Mouse (Mus musculus) heart, postnatal 0 days (tissue): ENCODE data around the gene Dnajc14. TPM values are rescaled to one million over a fixed set of nuclear protein-coding genes. Genes with fewer than 3 reads are reported as not detected.

Experiments used
- ATAC-seq: fragments of 200-750 bp; cut with Nextera tagmentation; 2 replicates; pipeline ENCODE4 v1.8.0; 2017; ENCODE audit warnings: low read depth, moderate number of reproducible peaks, moderate library complexity; ENCODE audit not compliant: insufficient read depth
- DNase-seq: peaks from one replicate; pipeline ENCODE4 v3.0.0-alpha.2; 2016; ENCODE audit warnings: low spot score
- H3K27ac ChIP-seq: fragments of 300-500 bp; sonication (generic); 2 replicates; pipeline ENCODE4 v1.5.1; 2014; ENCODE audit warnings: low read depth, mild to moderate bottlenecking
- H3K27me3 ChIP-seq: fragments of 300-500 bp; sonication (generic); 2 replicates; pipeline ENCODE4 v1.6.1; 2014; ENCODE audit warnings: low read length, mixed read lengths; ENCODE audit not compliant: control insufficient read depth, insufficient read depth
- H3K36me3 ChIP-seq: fragments of 300-500 bp; sonication (generic); replicated peaks from 2 replicates; pipeline ENCODE4 v1.6.1; 2014; ENCODE audit warnings: low read length, mixed read lengths; ENCODE audit not compliant: control insufficient read depth, insufficient read depth
- H3K4me1 ChIP-seq: fragments of 300-500 bp; sonication (generic); 2 replicates; pipeline ENCODE4 v1.6.1; 2014; ENCODE audit warnings: antibody characterized with exemption; ENCODE audit not compliant: control insufficient read depth, insufficient read depth
- H3K4me2 ChIP-seq: fragments of 300-500 bp; sonication (generic); 2 replicates; pipeline ENCODE4 v1.6.1; 2014; ENCODE audit warnings: low read depth, mild to moderate bottlenecking, low read length, moderate library complexity
- H3K4me3 ChIP-seq: fragments of 300-500 bp; sonication (generic); 2 replicates; pipeline ENCODE4 v1.5.1; 2014; ENCODE audit warnings: low read depth, low read length
- H3K9ac ChIP-seq: fragments of 300-500 bp; sonication (generic); replicated peaks from 2 replicates; pipeline ENCODE4 v1.6.1; 2014; ENCODE audit warnings: low read depth, low read length, mixed read lengths
- H3K9me3 ChIP-seq: fragments of 300-500 bp; sonication (generic); replicated peaks from 2 replicates; pipeline ENCODE4 v1.6.1; 2016; ENCODE audit warnings: low read length; ENCODE audit not compliant: control insufficient read depth
- CTCF ChIP-seq: IDR thresholded peaks from 2 replicates; pipeline ENCODE4 v1.5.1; 2016; ENCODE audit warnings: antibody characterized with exemption, control low read depth, low read depth
- EP300 ChIP-seq: IDR thresholded peaks from 2 replicates; pipeline ENCODE4 v1.6.1; 2016; ENCODE audit warnings: antibody characterized with exemption, low read depth
- WGBS: fragments of 180-500 bp; shearing (Covaris S2); extraction: QIAGEN DNeasy Blood & Tissue Kit; methylation state at CpG from one replicate; pipeline ENCODE4 v1.1.7; 2014; 5-methylcytosine and 5-hydroxymethylcytosine counted together
- polyA plus RNA-seq: library from polyadenylated mRNA; unstranded; fragments of >200 nt; fragmentation: Nextera tagmentation; extraction: Ambion mirVana; gene quantifications from 2 replicates; pipeline ENCODE4 v1.2.1, GENCODE M21; 2015
- total RNA-seq: library from RNA; depleted of rRNA; stranded (reverse); fragments of >200 nt; gene quantifications from 2 replicates; pipeline ENCODE4 v1.2.3, GENCODE M21; 2014; ENCODE audit warnings: low replicate concordance

Dnajc14 gene
- total and polyA plus RNA-seq, 2 experiments from 2014 or later: 29.7 to 29.8 TPM

- ATAC-seq: no peak
- DNase-seq: no peak
Observed at GRCm38 (mm10) chr10:128798676-128799075, 5.2 kb upstream of the Dnajc14 start.

GRCm38 (mm10) chr10:128801981-128802495 is 1.8 kb upstream of the Dnajc14 start:
- TF ChIP-seq EP300 (no peak), CTCF (no peak)
- peak overlapping the region; percentile 73; the same call in 1 of the 2 replicates for H3K4me3 ChIP-seq
- 89% methylated on average over 16 of the region's 16 CpGs for WGBS
- peak overlapping the region; percentile 80; the same call in 1 of the 2 replicates for H3K4me2 ChIP-seq
- no peaks in the 10 kb centered on the region for H3K27me3 ChIP-seq
- H3K9ac ChIP-seq: no peak overlapping the region
- no peaks in the 10 kb centered on the region for H3K9me3 ChIP-seq
- peaks cover 17% of the 10 kb centered on the region for H3K4me1 ChIP-seq
- H3K36me3 ChIP-seq: peaks cover 14% of the 10 kb centered on the region
- H3K27ac ChIP-seq: no peak overlapping the region
- ATAC-seq (no peak), DNase-seq (no peak)

More at GRCm38 (mm10) chr10:128798676-128799075, 5.2 kb upstream of the Dnajc14 start:
- H3K9me3 ChIP-seq: no peaks in the 10 kb centered on the region
- H3K4me1 ChIP-seq: peaks cover 6% of the 10 kb centered on the region; the same call in 1 of the 2 replicates
- TF ChIP-seq EP300: no peak
- TF ChIP-seq CTCF: no peak
- H3K36me3 ChIP-seq: peaks cover 14% of the 10 kb centered on the region
- H3K27ac ChIP-seq: no peak overlapping the region
- no peak overlapping the region for H3K4me3 ChIP-seq
- no peak overlapping the region for H3K4me2 ChIP-seq
- 92% methylated on average over 8 of the region's 8 CpGs for WGBS
- H3K9ac ChIP-seq: no peak overlapping the region
- H3K27me3 ChIP-seq: no peaks in the 10 kb centered on the region

GRCm38 (mm10) chr10:128802956-128803355 is 906 bp upstream of the Dnajc14 start:
- H3K9me3 ChIP-seq: no peaks in the 10 kb centered on the region
- H3K36me3 ChIP-seq: peaks cover 14% of the 10 kb centered on the region
- H3K4me3 ChIP-seq: peak overlapping the region; percentile 73
- peak overlapping the region; percentile 80 for H3K4me2 ChIP-seq
- peaks cover 27% of the 10 kb centered on the region for H3K4me1 ChIP-seq
- H3K27me3 ChIP-seq: no peaks in the 10 kb centered on the region
- no peak for ATAC-seq
- TF ChIP-seq CTCF: no peak
- no peak for TF ChIP-seq EP300
- H3K9ac ChIP-seq: peak overlapping the region; percentile 79; the same call in 1 of the 2 replicates
- 47% methylated on average over 4 of the region's 4 CpGs for WGBS
- DNase-seq: no peak
- peak overlapping the region; percentile 98; the same call in 1 of the 2 replicates for H3K27ac ChIP-seq

GRCm38 (mm10) chr10:128803361-128803760 is 501 bp upstream of the Dnajc14 start:
- ATAC-seq (no peak), DNase-seq (no peak)
- peak overlapping the region; percentile 80 for H3K4me2 ChIP-seq
- 12% methylated on average over 6 of the region's 6 CpGs for WGBS
- H3K27me3 ChIP-seq: no peaks in the 10 kb centered on the region
- peak overlapping the region; percentile 98 for H3K27ac ChIP-seq
- peaks cover 30% of the 10 kb centered on the region for H3K4me1 ChIP-seq
- H3K4me3 ChIP-seq: peak overlapping the region; percentile 73
- TF ChIP-seq EP300 (no peak), CTCF (no peak)
- H3K36me3 ChIP-seq: peaks cover 16% of the 10 kb centered on the region
- no peaks in the 10 kb centered on the region for H3K9me3 ChIP-seq
- H3K9ac ChIP-seq: peak overlapping the region; percentile 79

GRCm38 (mm10) chr10:128804271-128805091 is 619 bp downstream of the Dnajc14 start, which contains the start of gene Tmem198b:
Tmem198b (minus strand) TSS chr10:128804370.
- Histone ChIP-seq H3K27ac (peak within 1 kb of the TSS; percentile 98), H3K4me3 (peak within 1 kb of the TSS; percentile 73), H3K9ac (peak within 1 kb of the TSS; percentile 79), H3K36me3 (peaks cover 21% of the 10 kb centered on the region), H3K4me1 (peaks cover 39% of the 10 kb centered on the region), H3K9me3 (no peaks in the 10 kb centered on the region), H3K27me3 (no peaks in the 10 kb centered on the region), H3K4me2 (peak within 1 kb of the TSS; percentile 80)
- under 1% methylated on average over 28 of the region's 28 CpGs for WGBS
- no peak for TF ChIP-seq CTCF
- TF ChIP-seq EP300: peak; percentile 8; the same call in 1 of the 2 replicates
- ATAC-seq: peak; percentile 45
- peak; percentile 68 for DNase-seq
